Mouse (Mus musculus): ENCODE measurements at regions not wholly inside any gene's neighbourhood (a gene's known extent, or its start where the extent isn't known, plus 50 kb on each side); places are given as distances from the start of the nearest gene placed in this dataset.
"Not testable (repeated sequence)": the region's sequence is repeated elsewhere in the genome, so short reads cannot be mapped to it uniquely, and the experiment has no call there.

DNA sequence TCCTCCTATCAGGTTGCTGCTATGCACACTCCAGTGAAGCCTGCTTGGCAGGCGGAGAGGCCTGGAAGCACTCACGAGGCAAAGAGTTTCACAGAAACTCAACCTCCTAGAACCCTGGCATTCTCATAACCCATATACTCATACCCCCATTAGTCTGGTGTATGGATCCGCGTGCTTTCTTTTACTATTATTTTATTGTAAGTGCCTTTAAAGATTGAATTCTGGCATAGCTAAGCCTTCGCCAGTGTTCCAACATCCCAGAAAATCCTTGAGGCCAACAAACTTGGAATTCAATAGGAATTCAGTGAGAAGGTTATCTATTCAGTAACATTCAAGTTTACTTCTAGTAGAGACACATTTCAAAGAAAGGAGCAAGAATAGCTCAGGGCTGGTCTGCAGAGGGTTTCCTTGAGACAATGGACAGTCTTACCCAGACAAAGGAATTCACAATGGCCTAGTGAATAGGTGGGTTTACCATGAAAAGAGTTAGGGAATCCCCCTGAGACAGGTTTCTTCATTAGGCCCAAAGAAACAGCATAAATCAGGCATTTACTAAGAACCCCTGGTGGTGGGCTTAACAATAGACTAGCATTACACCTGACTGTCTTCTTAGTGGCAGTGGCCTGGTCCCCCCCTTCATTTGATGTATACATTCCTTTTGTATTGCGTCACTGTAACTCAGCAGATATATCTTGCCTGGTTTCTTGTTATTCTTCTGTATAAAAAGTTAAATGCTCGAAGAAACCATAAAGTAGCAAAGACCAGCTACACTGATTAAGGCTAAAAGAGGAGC, 80.8 kb upstream of the Gm15446 start:
- not testable (repeated sequence) for DNase-seq (ENCODE audit: low read depth, low spot score)

- not testable (repeated sequence) for DNase-seq (ENCODE audit: low read depth, low spot score)
Observed at GRCm38 (mm10) chr5:109844236-109844635, 79.0 kb upstream of the Gm15446 start.

- DNase-seq (ENCODE audit: low read depth, low spot score) = peak; percentile 77
Observed at GRCm38 (mm10) chr5:109844753-109845186, 78.4 kb upstream of the Gm15446 start.

- not testable (repeated sequence) for DNase-seq (ENCODE audit: low read depth, low spot score)
Observed at GRCm38 (mm10) chr5:109851225-109851624, 72.0 kb upstream of the Gm15446 start.

GRCm38 (mm10) chr5:109860402-109860801, 62.8 kb upstream of the Gm15446 start:
- no peak for DNase-seq (ENCODE audit: low read depth, low spot score)

DNA sequence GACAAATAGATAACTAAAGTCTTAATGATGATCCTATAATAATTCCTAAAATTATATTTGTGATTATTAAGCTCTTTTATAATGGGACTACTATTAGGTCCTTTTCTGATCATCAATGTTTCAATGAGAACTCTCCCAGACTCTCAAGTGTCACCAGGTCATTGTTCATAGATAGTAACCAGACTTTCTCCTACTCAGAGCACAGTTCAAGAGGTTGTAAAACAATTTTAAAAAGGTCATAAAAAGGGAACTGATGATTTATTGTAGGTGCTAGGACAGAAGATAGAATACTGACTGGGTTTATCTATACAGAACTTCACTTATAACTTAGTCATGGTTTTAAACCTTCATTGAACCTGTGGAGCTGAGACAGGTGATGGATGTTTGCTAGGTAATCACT, 58.7 kb upstream of the Gm15446 start:
- DNase-seq (ENCODE audit: low read depth, low spot score) = not testable (repeated sequence)

DNA sequence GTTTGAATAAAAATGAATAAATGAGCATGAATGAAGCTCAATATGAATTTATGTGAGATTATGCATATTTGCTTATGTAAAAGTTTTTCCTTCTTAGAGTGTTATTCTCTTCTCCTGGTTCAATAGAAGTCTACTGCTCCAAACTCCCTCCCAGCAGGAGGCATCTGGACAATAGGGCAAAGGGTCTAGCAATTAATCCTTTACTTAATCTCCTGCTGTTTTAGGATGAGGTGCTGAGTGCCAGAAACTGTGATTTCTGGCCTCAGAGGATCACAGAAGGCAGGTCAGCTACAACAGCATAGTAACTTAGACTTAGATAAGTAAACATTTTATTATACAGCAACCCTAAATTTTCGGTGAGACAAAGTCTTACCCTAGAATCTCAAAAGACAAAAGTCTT, 57.6 kb upstream of the Gm15446 start:
- no peak for DNase-seq (ENCODE audit: low read depth, low spot score)

DNA sequence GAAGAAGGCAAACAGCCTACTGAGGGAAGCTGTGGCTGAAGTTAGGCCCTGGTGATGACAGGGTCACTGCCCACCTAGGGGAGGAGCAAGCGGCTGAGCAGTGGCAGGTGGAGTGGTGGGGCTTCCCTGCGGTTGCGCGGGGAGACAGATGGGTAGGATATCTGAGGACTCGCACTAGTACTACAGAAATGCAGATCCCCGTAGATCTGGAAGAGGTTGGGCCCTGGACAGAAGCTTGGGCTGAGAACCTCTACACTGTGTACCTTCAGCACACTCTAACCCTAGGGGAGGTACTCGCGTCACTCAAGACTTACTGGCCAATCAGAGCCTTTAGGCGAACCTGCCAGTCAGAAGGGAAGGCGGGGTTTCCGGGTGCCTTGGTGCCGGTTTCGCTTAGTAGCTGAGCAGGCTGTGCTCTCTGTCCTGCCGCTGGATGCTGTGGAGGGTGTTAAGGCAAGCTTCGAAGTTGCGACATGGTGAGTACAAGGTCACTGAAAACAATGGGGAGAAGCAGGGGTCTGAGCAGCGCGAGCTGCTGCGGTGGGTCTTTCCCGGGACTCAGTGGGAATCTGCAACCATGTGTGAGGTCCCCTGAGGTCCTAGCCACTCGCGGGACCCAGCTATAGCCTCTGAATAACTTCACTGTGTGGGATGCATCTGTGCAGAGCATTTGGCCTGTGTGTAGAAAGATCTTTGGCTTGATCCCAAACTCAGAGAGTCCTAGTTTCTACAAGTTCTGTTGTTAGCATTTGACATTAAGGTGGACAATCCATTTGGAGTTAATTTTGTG, 56.7 kb upstream of the Gm15446 start:
- DNase-seq (ENCODE audit: low read depth, low spot score) = peak; percentile 81

DNA sequence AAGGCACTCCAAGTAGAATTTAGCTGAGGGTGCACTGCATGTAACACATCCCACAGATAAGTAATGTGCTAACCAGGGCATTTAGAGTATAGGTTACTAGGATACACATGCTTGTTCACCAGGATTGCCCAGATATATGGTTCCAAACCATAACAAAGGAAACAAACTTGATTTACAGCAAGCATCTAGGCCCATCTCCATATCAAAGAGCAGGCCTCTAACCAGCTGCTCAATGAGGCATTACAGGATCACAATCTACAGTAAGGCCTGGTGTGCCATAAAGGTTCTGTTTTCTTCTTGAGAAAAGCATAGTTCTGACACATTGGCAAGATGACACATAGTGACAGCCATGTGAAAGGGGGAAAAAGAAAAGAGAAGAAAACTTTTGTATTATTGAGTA, 56.0 kb upstream of the Gm15446 start:
- DNase-seq (ENCODE audit: low read depth, low spot score) = not testable (repeated sequence)

All from WW6 (cell line).